Mouse (Mus musculus): ENCODE results near the gene Zmynd8. TPM values are rescaled to one million over a fixed set of nuclear protein-coding genes. Genes with fewer than 3 reads are reported as not detected.
A peak's percentile ranks its signal among the peaks of the same experiment; 100 is the strongest.

Zmynd8 gene
- polyA plus RNA-seq, 1 experiment from 2014 or later = 85.4 TPM

DNA sequence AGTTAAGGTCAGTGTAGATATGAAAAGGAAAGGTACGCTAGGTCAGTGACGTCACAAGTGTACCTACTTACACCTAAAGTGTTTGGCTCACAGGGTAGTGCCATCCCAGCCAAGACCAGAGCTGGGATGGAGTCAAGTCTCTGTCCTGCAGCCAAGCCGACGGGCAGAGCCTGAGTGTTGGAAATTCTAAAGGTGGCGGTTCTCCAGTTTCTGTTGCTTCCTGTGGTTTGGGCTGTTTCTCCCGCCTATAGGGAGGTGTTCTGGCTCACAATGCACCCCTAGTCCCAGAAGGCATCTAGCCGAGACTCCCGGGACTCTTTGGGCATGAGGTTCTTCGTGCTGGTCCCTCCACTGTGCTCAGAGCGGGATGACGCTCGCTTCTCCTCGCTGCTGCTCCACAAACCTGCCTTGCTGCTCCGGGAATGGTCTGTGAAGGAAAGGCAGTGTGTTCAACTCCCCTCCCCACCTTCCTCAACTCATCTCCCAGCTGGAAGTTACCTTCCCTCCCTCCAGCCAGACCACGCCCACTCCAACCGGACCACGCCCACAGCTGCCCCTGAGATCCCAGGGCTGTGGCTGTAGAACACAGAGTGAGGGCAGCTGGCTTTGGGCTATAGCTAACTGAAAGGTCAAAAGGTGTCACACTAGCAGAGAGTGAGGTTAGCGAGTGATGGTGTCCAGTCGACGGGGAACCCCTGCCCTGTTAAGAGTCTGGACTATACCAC, 113.3 kb downstream of the Zmynd8 start:
- H3K9me3 ChIP-seq (replicated peaks) = no peaks in the 10 kb centered on the region
- no peak overlapping the region for H3K4me3 ChIP-seq
- ATAC-seq = no peak
- peaks cover 86% of the 10 kb centered on the region for H3K36me3 ChIP-seq (ENCODE audit: poor library complexity, severe bottlenecking)
- peaks cover 17% of the 10 kb centered on the region; the same call in 1 of the 2 replicates for H3K4me1 ChIP-seq
- no peak overlapping the region for H3K4me2 ChIP-seq
- H3K9ac ChIP-seq = no peak overlapping the region
- H3K27ac ChIP-seq = no peak overlapping the region
- H3K27me3 ChIP-seq = no peaks in the 10 kb centered on the region
- 89% methylated on average over 20 of the region's 20 CpGs for WGBS

DNA sequence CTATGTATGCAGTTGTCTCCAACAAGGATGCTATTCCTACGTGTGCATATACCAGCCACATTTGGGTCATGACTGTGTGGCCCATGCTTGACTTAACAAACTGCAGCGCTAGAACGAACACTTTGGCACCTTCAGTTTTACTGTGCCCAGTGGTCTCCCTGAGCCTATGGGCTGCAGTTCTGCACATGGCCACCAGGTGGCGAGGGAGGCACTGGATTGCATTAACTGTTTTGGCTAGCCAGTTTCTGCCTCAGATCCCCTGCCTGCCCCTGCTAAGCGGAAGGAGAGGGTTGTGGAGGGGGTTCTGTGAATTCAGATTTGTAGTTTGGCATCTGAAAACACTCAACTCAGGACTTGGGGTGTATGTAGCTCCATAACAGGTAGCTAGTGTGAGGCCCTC, 116.5 kb downstream of the Zmynd8 start:
- Histone ChIP-seq H3K4me2 (no peak overlapping the region), H3K27me3 (no peaks in the 10 kb centered on the region), H3K9me3 (replicated peaks) (no peaks in the 10 kb centered on the region), H3K27ac (no peak overlapping the region), H3K4me3 (no peak overlapping the region), H3K9ac (no peak overlapping the region), H3K36me3 (ENCODE audit: poor library complexity, severe bottlenecking) (peaks cover 55% of the 10 kb centered on the region), H3K4me1 (peaks cover 6% of the 10 kb centered on the region; the same call in 1 of the 2 replicates)
- 30% methylated on average over 5 of the region's 5 CpGs for WGBS
- peak; percentile 25 for ATAC-seq

DNA sequence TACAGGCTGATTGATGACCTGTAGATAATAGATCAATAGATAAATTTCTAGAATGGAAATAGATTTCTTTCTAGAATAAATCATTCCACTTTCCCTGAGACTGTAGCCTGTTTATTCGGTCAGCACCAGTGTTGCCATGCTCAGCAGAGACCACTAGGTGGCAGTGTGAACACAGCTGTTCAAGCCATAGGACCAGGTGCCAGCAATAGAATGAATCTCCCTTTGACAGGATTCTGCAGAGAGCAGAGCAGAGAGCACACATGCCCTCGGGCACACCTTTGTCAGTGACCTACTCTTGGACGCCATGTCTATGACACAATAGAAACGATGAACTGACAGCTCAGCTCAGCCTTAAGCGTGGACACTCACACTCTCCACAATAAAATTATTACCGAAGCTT, 119.9 kb downstream of the Zmynd8 start:
- no peak overlapping the region for H3K4me2 ChIP-seq
- no peaks in the 10 kb centered on the region for H3K27me3 ChIP-seq
- no peak overlapping the region for H3K4me3 ChIP-seq
- no peak overlapping the region for H3K9ac ChIP-seq
- H3K36me3 ChIP-seq (ENCODE audit: poor library complexity, severe bottlenecking) = peaks cover 23% of the 10 kb centered on the region
- no peaks in the 10 kb centered on the region for H3K9me3 ChIP-seq (replicated peaks)
- H3K27ac ChIP-seq = 0 out of 2 replicates have a peak overlapping the region, but pooled peaks have one; percentile 31
- 28% methylated on average over 6 of the region's 6 CpGs for WGBS
- H3K4me1 ChIP-seq = peaks cover 5% of the 10 kb centered on the region; the same call in 1 of the 2 replicates
- ATAC-seq = peak; percentile 73

DNA sequence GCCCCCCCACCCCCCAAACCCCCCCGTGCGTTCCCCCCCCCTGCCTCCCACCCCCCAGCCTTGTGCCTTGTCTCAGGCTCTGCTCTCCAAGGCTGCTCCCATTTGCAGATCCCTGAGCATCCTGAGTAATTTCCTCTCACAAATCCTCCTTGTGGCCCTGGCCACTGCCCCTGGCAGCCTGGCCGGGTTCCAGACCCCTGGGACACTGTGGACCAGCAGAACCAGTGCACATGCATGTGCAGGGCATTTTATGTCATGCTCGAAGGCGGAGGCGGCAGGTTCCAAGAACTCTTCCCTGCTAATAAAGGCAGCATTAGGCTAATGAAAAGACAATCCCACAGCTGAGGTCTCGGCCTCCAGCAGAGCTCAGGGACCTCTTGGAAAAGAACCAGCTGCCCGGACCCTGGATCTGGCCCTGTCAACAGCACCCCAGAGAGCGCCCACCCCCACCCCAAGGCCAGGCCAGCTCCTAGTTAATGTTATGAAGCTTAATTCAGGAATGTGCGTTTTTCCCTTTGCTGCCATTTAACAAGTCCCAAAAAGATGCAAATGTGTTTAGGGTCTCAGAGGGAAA, 129.4 kb downstream of the Zmynd8 start:
- no peak; the same call in 1 of the 2 replicates for ATAC-seq
- whole genome bisulfite sequencing = 33% methylated on average over 8 of the region's 10 CpGs
- H3K4me3 ChIP-seq = no peak overlapping the region
- H3K36me3 ChIP-seq (ENCODE audit: poor library complexity, severe bottlenecking) = no peaks in the 10 kb centered on the region
- H3K27me3 ChIP-seq = no peaks in the 10 kb centered on the region
- no peak overlapping the region for H3K4me2 ChIP-seq
- H3K9ac ChIP-seq = no peak overlapping the region
- H3K4me1 ChIP-seq = peaks cover 13% of the 10 kb centered on the region
- H3K27ac ChIP-seq = 0 out of 2 replicates have a peak overlapping the region, but pooled peaks have one; percentile 40
- no peaks in the 10 kb centered on the region for H3K9me3 ChIP-seq (replicated peaks)

DNA sequence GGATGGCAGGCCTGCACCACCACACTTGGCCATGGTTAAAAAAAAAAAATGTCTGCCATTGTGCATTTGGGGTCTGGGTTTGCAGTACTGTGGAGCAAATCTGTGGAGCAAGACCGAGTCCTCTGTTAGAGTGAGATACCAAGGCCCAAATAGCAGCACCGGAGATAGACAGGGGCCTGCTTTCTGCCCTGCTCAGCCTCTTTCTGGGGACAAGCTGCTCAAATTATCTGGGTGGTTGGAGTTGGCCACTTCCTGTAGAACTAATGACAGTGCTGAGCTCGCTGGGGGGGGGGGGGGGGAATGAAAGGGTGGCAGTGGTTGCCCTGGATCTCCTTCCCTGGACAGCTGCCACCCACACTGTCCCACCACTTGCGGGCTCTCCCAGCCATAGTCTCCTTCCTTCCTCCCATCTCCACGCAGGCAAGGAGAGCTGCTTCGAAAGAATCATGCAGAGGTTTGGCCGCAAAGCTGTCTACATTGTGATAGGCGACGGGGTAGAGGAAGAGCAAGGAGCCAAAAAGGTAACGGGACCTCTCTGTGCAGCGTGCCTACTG, 129.9 kb downstream of the Zmynd8 start:
- no peak overlapping the region for H3K27ac ChIP-seq
- no peaks in the 10 kb centered on the region for H3K27me3 ChIP-seq
- no peaks in the 10 kb centered on the region for H3K9me3 ChIP-seq (replicated peaks)
- no peak overlapping the region for H3K4me2 ChIP-seq
- no peak overlapping the region for H3K4me3 ChIP-seq
- no peak for ATAC-seq
- no peaks in the 10 kb centered on the region for H3K36me3 ChIP-seq (ENCODE audit: poor library complexity, severe bottlenecking)
- WGBS = 55% methylated on average over 9 of the region's 11 CpGs
- H3K9ac ChIP-seq = no peak overlapping the region
- H3K4me1 ChIP-seq = peaks cover 13% of the 10 kb centered on the region

DNA sequence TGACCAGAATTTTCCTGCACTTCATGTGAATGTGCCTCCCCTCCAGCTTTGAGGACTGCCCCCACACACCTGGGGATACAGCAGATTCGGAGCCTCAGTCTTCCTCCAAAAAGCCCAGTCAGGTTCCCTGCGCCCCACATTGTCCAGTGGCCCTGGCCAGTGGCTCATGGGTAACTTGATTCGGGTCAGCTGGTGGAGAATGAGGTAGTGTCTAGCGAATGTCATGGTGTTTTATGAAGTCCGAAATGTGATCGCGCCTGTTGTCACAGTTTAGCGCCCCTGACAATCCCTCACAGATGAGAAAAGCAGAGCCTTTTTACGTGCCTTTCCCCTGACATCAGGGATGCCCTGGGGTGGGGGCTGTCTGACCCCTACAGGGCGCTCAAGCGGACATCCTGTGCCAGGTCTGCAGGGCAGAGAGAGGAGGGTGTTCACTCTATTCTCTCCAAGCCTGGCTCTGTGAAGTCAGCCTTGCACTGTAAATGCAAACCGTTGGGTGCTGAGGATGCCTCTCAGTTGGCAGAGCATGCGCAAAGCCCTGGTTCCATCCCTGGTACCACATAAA, 139.3 kb downstream of the Zmynd8 start:
- WGBS = 85% methylated on average over 13 of the region's 13 CpGs
- ATAC-seq = no peak
- Histone ChIP-seq H3K9ac (no peak overlapping the region), H3K9me3 (replicated peaks) (no peaks in the 10 kb centered on the region), H3K27ac (no peak overlapping the region), H3K27me3 (no peaks in the 10 kb centered on the region), H3K4me1 (peaks cover 14% of the 10 kb centered on the region), H3K36me3 (ENCODE audit: poor library complexity, severe bottlenecking) (no peaks in the 10 kb centered on the region), H3K4me3 (no peak overlapping the region), H3K4me2 (no peak overlapping the region)

DNA sequence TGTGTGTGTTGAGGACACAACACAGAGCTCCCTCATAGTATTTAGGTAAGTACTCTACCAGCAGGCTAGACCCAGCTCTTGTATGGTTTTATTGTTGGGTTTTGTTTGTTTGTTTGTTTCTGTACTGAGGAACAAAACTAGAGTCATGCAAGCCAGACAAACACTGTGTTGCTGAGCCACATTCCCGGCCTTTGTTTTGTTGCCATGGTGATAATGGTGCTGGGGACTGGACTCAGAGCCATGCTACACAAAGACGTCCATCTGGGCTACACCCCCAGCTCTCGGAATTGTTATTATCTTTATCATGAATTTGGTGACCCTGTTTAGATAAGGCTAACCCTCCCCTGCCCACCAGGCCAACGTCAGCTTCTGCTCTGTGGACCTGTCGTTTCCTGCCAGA, 140.3 kb downstream of the Zmynd8 start:
- H3K9me3 ChIP-seq (replicated peaks) = no peaks in the 10 kb centered on the region
- peak; percentile 62; the same call in 1 of the 2 replicates for ATAC-seq
- 0 out of 2 replicates have a peak overlapping the region, but pooled peaks have one; percentile 12 for H3K27ac ChIP-seq
- 11% methylated on average over 5 of the region's 5 CpGs for WGBS
- no peak overlapping the region for H3K9ac ChIP-seq
- H3K4me3 ChIP-seq = no peak overlapping the region
- no peak overlapping the region for H3K4me2 ChIP-seq
- H3K36me3 ChIP-seq (ENCODE audit: poor library complexity, severe bottlenecking) = no peaks in the 10 kb centered on the region
- H3K27me3 ChIP-seq = no peaks in the 10 kb centered on the region
- H3K4me1 ChIP-seq = peaks cover 14% of the 10 kb centered on the region

DNA sequence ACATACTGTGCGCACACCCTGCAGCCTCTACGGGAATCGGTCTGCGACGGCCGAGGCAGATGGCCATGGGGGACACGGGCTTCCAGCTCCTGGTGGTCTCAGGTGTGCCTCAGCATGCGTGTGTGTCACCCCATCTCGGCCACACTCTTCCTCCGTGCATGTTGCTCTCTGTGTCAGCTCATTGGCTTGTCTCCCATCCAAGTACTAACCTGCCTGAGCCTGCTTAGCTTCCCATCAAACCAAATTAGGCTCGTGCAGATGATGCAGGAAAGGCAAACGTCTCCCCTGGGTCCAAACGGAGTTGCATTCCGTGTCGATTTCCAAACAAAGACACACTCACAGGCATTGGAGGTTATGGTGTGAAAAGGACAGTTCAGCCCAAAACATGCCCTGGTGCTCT, 141.0 kb downstream of the Zmynd8 start:
- no peak overlapping the region for H3K4me2 ChIP-seq
- 73% methylated on average over 15 of the region's 15 CpGs for whole genome bisulfite sequencing
- H3K27me3 ChIP-seq = no peaks in the 10 kb centered on the region
- H3K27ac ChIP-seq = no peak overlapping the region
- H3K36me3 ChIP-seq (ENCODE audit: poor library complexity, severe bottlenecking) = no peaks in the 10 kb centered on the region
- H3K9ac ChIP-seq = no peak overlapping the region
- peaks cover 14% of the 10 kb centered on the region for H3K4me1 ChIP-seq
- 0 out of 2 replicates have a peak, but pooled peaks have one; percentile 16 for ATAC-seq
- no peaks in the 10 kb centered on the region for H3K9me3 ChIP-seq (replicated peaks)
- H3K4me3 ChIP-seq = no peak overlapping the region

DNA sequence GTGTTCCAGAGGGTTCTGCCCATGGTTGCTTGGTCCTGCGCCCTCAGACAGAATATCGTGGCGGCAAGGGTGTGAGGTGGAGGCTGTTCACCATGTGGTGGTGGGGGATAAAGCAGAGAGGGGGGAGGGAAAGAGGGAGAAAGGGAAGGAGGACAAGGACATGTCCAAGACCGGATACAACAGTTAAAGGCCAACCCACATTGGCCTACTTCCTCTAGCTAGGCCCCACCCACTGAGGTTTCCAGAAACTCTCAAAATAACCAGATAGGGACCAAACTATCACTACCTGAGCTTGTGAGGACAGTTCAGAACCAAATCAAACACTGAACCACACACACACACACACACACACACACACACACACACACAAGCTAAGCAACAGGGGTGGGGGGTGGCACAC, 146.1 kb downstream of the Zmynd8 start:
- Histone ChIP-seq H3K4me3 (no peak overlapping the region), H3K9me3 (replicated peaks) (no peaks in the 10 kb centered on the region), H3K4me1 (peaks cover 15% of the 10 kb centered on the region), H3K4me2 (no peak overlapping the region), H3K27ac (no peak overlapping the region), H3K36me3 (ENCODE audit: poor library complexity, severe bottlenecking) (no peaks in the 10 kb centered on the region), H3K9ac (no peak overlapping the region), H3K27me3 (peaks cover 10% of the 10 kb centered on the region; the same call in 1 of the 2 replicates)
- 82% methylated on average over 4 of the region's 4 CpGs for WGBS
- no peak for ATAC-seq

DNA sequence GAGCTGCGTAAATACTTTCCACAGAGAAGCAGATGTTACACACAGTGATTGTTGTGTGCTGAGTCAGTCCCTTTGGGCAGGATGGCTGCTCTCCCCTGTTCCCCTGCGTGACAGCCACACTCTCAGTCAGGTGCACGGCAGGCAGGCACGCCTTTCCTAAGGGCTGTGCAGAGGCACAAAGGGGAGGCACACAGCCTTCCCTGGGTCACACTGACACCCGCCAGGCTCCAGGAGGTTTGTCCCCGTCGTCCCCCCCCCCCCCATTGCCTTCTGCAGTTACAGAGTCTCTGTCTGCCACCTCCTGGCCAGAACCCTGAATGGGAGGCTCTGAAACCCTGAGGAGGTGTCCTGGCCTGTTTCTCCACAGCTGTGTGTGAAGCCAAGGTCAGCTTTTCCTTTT, 147.7 kb downstream of the Zmynd8 start:
- H3K27ac ChIP-seq = no peak overlapping the region
- H3K4me1 ChIP-seq = peaks cover 21% of the 10 kb centered on the region
- H3K9me3 ChIP-seq (replicated peaks) = no peaks in the 10 kb centered on the region
- 0 out of 2 replicates have a peak, but pooled peaks have one; percentile 13 for ATAC-seq
- H3K9ac ChIP-seq = no peak overlapping the region
- no peaks in the 10 kb centered on the region for H3K36me3 ChIP-seq (ENCODE audit: poor library complexity, severe bottlenecking)
- peaks cover 13% of the 10 kb centered on the region for H3K27me3 ChIP-seq
- 12% methylated on average over 7 of the region's 7 CpGs for WGBS
- H3K4me3 ChIP-seq = no peak overlapping the region
- no peak overlapping the region; the same call in 1 of the 2 replicates for H3K4me2 ChIP-seq

DNA sequence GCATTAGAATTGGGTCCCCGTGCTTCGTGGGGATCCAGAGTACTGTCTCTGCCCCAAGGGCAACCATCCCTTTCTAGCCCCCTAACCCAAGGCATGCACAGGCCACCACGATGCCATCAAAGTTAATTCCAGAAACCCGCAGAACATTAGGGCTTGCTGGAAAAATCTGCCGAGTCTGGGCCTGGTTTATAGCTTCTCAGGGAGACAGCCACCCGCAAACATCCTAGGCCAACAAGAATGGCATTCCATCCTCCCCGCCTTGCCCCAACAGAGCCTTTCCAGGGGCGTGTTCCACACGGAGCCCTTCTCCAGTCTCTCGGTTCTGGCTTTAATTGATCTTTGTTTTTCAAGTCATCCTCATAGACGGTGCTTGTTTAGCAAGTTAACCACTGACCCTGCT, 150.4 kb downstream of the Zmynd8 start:
- H3K9ac ChIP-seq = no peak overlapping the region
- H3K27ac ChIP-seq = no peak overlapping the region
- peaks cover 13% of the 10 kb centered on the region for H3K27me3 ChIP-seq
- no peaks in the 10 kb centered on the region for H3K9me3 ChIP-seq (replicated peaks)
- ATAC-seq = no peak
- H3K4me1 ChIP-seq = peaks cover 40% of the 10 kb centered on the region
- H3K4me2 ChIP-seq = no peak overlapping the region
- no peaks in the 10 kb centered on the region for H3K36me3 ChIP-seq (ENCODE audit: poor library complexity, severe bottlenecking)
- no peak overlapping the region for H3K4me3 ChIP-seq
- WGBS = 13% methylated on average over 11 of the region's 11 CpGs

DNA sequence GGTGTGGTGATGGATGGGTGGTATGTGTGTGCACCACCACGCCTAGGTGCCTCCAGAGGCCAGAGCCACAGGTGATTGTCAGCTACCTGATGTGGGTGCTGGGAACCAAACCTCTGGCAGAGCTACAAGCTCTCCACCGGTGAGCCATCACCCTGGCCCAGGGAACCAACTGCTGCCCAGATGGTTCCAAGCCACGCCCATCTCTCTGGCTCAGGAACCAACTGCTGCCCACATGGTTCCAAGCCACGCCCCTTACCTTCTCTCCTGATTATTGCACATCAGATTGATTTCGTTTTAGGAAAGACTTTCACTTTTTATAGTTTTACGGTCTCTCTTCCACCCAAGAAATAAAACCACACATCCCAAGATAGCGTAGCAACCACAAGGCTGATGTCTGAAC, 150.8 kb downstream of the Zmynd8 start:
- Histone ChIP-seq H3K27ac (no peak overlapping the region), H3K4me2 (no peak overlapping the region), H3K4me1 (peaks cover 40% of the 10 kb centered on the region), H3K9me3 (replicated peaks) (no peaks in the 10 kb centered on the region), H3K36me3 (ENCODE audit: poor library complexity, severe bottlenecking) (no peaks in the 10 kb centered on the region), H3K4me3 (no peak overlapping the region), H3K27me3 (peaks cover 13% of the 10 kb centered on the region), H3K9ac (no peak overlapping the region)
- 53% methylated on average over 7 of the region's 7 CpGs for WGBS
- ATAC-seq = no peak

Data from forebrain, embryonic 13.5 days (tissue).